Mouse (Mus musculus): Measurements from ENCODE around the gene Tab1.
A peak's percentile ranks its signal among the peaks of the same experiment; 100 is the strongest.

Gene Tab1

DNA sequence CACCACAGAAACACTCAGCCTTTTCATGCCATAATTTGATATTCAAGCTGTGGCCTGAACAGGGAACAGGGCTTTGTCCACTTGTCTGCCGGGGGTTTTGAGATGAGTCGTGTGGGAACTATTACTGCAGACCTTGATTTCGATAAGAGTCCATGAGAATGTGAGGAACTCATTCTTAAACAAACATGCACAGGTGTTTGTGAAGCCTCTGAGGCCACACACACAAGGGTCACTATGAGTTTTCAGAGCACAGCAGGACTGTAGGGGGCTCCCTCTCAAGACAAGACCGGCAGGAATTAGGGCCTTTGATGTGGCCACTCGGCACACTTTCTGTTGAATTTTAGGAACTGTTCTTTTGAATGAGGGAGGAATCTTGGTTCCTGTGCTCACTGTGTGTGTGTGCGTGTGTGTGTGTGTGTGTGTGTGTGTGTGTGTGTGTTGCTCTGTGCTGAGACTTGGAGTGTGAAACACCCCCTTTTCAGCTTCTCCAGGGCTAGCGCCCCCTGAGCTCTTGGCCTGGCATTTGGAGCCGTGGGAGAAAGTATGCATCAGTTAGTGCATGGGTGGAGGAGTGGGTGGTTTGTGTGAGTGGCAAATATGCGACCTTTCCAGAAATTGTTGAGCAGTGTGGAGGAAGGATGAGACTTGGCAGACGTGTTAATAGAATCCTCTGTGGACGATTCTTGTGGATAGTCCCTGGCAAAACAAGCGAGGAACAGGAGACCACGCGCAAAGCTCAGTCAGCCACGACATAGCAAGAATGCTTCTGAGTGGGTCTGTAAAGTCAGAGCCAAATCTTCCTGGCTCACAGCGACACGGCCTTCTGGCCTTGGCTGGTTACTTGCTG lies 5.2 kb downstream of the Tab1 start:
- no peak for DNase-seq

DNA sequence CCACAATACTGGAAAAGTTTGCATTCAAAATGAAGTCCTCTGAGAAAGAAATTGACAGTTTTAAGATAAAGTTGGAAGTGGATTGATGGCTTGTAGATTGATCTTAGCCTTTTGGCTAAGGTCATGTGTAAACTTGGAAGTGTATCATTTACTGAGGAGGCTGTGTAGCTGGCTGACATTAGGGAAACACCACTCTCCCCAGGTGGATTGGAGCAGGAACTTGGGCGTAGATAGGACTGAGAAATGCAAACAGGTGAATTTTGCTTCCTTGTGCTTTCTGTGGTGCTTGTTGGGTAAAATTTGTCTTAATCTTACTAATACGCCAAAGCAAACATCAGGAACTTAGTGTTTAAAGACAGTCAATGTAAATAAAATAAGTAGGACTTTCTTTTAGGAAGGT lies 7.4 kb downstream of the Tab1 start:
- no peak for DNase-seq

DNA sequence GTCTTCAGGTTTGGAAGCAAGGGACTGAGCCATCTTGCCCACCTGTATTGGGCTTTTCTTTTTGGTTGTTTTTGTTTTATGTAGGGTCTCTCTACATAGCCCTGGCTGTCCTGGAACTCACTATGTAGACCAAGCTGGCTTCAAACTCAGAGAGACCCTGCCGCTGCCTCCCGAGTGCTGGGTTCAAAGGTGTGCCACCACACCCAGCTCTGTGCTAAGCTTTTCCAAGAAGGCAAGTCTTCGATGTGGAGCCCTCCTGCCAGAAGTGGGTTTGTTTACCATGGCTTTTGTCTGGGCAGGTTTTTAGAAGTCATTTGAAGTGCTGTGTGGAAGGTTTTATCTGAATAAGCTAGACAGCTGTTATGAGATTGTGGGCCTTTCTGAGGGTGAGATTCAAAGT lies 8.0 kb downstream of the Tab1 start:
- DNase-seq = no peak

DNA sequence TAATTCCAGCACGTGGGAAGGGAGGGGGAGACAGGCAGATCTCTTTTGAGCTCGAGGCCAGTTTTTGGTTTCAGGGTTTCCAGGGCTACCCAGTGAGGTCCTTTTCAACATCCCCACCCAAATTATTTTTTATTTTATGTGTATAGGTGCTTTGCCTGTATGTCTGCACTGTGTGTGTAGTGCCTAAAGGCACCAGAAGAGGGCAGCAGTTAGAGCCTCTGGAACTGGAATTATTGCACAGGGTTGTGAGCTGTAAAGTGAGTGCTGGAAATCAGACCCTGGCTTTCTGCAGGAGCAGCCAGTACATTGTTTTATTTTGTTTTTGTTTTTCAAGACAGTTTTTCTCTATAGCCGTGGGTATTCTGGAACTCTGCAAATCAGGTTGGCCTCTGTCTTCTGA lies 9.2 kb downstream of the Tab1 start:
- DNase-seq = no peak

DNA sequence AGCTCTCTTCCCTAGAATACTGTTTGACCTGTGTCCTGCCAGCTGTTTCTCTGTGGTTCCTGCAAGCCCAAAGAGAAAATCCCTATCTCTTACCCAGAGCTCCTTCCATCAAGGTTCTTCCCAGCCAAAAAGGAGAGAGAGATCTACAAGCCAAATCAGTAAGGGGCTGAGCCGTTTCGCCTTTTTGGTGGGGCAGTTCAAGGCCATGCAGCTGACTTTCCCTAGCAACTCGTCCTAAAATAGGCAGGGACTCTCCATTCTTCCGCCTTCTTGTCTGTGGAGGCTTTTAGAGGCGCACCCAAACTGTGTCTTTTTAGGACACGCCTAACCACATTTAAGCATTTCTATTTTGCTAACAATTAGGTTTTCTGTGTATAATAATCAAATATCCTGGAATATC lies 10.8 kb downstream of the Tab1 start:
- no peak for DNase-seq

DNA sequence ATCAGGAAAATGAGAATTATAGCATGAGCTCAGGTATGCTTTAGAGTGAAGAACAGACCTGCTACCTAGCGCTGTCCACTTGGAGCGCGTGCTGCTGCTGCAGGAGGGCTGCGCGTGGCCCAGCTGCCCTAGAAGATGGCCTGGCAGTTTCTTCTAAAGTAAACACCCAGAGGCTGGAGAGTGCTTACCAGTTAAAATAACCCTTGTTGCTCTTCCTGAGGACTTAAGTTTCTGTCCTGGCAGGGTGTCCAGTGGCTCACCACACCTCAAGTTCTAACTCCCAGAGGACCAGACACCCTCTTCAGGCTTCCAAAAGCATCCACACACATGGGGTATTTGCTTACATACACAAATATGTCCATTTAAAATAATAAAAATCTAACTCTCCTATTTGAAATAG lies 12.5 kb downstream of the Tab1 start:
- no peak for DNase-seq

DNA sequence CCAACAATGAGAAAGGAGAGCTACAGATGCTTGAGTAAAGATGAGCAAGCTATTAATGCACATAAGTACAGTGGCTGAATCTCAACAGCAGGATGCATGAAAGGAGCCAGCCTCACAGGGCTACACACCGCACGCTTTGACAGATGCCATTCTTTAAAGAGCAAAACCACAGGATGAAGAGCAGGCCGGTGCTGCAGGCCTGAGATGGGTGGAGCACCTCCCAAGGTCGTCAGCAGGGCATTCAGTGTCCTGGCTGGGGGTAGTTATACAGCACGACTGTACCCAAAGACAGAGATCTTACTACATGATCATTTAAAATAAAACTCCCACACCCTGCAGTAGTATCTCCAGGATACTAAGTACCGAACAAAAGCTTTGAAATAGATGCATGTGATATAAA lies 13.2 kb downstream of the Tab1 start:
- no peak for DNase-seq

DNA sequence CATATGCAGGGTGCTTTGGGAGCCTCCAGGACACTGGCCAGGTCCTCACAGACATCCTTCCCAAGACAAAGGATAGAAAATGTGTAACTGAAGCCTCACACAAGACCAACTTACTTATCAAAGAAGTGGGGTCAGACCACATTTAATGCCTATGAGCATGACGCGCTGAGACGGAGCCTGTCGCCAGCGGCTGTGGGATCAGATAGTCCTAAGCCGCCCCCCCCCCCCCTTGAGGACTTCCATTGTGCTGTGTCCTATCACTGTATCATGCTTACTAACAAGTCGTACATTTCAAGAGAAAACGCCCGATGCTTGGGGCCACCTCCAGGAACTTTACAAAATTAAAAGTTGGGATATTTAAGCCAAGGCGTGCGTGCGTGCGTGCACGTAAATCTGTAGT lies 14.2 kb downstream of the Tab1 start:
- no peak for DNase-seq

DNA sequence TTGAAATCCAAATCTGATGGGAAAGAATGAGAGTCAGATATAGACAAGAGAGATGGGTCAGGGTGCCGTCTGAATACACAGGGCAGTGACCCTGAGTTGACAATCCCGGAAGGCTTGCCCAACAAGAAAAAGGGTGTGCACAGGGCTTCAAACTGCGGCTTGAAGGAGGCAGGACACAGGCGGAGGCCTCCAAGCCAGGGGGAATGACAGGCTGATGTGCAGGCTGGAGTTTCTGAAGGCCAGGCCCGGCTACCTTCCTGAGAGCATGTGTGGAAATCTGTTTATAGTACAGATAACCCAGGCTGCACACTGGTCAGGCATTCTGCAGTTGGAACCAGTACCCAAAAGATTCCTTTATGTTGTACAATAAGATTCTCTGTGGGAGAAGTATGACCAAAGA lies 14.6 kb downstream of the Tab1 start:
- no peak for DNase-seq

DNA sequence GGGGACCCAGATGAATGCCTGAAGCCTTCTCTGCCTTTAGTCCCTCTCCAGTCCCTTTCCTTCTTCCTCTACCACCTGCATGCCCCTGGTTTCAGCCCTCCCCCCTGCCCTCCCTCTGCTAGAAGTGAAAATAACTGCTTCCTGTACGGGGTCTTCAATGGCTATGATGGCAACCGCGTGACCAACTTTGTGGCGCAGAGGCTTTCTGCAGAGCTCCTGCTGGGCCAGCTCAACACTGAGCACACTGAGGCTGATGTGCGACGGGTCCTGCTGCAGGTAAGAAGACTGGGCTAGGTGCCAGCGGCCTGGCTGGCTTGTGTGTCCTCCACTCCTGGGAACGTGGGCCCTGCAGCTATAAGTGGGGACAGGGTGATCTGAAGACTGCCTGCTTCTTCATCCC lies 15.6 kb downstream of the Tab1 start:
- DNase-seq = no peak

DNA sequence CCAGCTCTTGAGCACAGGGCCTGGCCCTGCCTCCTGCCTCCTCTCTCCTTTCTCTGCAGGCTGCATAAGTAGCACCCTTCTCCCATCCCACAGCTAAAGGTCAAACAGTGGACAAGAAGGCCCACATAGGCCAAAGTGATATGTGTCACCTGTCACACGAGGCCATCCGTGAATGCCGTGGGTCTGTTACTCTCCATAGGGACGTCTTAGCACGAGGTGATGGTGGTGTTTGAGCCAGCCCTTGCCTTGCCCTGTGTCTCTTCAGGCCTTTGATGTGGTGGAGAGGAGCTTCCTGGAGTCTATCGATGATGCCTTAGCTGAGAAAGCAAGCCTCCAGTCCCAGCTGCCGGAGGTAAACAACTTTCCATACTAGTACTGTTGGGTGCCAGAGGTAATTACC lies 16.6 kb downstream of the Tab1 start:
- no peak for DNase-seq

DNA sequence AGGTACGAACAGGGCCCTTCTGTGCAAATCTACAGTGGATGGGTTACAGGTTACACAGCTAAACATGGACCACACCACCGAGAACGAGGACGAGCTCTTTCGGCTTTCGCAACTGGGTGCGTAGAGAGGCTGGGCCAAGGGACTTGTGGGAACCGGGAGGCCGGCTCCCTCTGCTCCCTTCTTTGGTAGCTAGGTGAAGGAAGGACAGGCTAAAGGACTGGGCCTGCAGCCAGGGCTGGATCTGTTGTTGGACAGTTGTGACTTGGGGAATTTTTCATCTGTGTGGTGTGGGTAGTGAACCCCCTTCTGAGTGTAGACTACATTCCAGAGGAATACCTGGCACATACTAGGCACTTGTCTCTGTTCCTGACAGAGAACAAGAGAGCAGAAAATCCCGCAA lies 19.7 kb downstream of the Tab1 start:
- DNase-seq = no peak

DNA sequence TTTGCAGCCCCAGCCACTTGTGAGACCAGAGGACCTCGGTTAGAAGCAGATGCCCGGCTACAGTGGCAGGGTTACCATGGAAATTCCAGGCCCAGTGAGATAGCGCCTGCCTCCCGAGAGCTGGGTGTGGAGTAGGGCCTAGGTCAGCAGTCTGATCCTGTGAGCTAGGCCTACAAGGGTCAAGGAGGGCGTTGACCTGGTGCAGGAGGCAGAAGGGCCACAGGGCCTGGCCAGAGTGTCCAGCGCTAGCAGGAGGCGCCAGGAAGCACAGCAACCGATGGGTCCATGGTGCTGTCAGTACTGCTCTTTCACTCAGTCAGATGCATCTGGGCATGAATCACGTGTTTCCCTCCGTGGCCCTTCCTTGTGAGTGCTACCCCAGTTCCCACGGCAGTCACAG lies 20.8 kb downstream of the Tab1 start:
- DNase-seq = no peak

DNA sequence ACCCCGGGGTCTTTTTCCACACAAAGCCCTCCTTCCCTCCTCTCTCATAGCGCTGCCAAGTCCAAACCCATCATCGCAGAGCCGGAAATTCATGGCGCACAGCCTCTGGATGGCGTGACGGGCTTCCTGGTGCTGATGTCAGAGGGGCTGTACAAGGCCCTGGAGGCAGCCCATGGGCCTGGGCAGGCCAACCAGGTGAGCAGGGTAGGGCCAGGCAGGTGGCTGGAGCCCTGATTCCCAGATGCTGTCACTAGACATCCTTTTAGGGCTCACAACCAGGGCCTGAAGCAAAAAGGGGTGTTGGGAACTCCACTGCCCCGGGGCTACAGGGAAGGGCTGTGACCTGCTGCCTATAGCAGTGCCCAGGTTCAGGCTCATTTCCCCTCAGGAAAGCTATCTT lies 22.8 kb downstream of the Tab1 start:
- DNase-seq = no peak

DNA sequence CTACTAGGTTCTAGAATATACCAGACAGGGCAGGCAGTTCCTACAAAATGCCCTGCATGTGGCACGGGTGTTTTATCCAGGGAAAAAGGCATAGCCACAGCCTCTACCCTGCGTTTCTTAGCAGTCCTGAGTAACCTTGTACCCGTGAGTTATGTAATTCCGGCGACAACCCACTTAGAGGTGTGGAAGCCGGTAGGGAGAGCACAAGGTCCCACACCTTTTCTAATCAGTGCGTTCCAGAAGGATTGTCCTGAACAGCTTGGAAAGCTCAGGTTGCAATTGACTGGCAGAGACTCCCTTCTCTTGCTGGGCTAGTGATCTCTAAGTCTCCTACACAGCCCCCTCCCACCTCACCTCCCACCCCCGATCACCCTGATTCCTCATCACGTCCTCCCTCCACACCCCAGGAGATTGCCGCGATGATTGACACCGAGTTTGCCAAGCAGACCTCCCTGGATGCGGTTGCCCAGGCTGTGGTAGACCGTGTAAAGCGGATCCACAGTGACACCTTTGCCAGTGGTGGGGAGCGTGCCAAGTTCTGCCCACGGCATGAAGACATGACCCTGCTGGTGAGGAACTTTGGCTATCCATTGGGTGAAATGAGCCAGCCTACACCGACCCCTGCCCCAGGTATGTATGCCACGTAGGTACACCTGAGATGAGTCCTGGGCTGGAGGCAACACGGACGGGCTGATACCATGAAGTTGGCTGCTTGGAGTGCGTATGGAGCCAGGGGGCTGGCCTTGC lies 24.4 kb downstream of the Tab1 start:
- no peak for DNase-seq

DNA sequence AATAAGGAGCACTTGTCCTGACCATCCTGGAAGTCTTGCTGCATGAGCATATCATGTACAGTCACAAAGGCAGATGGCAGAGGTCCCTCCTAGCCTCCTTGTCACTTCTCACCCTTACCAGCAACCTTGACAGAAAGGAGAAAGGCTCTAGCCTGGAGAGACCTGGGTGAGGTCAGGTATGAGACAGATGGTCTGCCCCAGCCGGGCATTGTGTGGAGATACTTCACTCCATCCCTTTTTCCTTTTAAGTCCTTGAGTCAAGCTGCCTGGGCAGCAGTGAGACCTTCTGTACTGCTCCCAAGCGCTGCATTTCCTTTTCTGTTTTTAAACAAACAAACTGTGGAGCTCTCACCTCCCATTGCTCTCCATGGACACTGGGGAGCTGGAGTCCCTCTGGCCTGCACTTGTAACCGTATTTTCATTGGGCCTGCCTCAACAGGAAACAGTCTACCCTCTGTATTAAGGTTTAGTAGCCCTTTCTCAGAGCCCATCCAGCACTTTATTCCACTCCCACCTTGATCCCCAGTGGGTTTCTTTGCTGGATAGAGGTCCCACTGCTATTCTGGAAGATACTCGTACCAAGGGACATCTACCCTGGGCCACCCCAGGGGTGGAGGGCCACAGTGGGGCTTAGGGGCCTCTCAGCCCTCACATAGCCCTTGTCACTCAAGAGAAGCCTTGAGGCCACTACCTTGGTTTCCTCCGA lies 25.2 kb downstream of the Tab1 start:
- DNase-seq = no peak

DNA sequence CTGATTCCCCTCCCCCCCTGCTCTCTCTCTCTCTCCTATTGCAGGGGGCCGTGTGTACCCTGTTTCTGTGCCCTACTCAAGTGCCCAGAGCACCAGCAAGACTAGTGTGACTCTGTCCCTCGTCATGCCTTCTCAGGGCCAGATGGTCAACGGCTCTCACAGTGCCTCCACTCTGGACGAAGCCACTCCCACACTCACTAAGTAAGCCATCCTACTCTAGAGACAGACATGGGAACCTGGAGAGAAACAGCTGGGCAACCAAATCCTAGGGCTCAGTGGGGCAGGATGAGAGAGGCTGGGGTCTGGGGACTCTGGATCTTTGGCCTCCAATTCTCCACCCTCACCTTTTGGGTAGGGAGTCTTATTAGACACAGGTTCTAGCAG lies 25.8 kb downstream of the Tab1 start:
- DNase-seq = no peak

DNA sequence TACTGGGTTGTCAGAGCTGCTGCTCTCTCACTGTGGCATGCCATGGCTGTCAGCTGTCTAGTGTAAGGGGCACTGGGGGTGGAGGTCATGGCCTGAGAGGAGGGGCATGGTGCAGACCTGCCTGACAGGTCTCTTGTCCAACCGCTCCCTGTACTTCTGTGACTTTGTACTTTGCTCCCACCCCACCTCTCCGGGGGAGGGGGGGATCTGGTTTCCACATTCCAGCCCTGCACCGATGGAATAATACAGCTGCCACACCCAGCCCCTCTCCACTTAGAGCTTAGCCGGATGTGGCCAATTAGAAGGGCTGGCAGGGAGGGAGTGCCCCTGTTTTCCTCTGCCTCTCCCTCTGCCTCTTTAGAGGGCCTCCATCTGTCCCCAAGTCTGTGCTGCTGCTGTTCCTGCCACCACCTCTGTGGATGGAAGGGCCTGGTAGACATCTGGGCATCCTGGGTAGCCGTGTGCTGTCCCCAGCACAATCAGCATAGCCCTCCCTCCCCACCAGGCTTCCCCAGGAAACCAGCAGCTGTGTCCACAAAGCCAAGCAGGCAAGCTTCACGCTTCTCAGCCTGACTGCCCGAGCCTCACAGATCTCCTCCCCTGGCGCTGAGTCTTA lies 26.5 kb downstream of the Tab1 start:
- DNase-seq = peak; percentile 78

DNA sequence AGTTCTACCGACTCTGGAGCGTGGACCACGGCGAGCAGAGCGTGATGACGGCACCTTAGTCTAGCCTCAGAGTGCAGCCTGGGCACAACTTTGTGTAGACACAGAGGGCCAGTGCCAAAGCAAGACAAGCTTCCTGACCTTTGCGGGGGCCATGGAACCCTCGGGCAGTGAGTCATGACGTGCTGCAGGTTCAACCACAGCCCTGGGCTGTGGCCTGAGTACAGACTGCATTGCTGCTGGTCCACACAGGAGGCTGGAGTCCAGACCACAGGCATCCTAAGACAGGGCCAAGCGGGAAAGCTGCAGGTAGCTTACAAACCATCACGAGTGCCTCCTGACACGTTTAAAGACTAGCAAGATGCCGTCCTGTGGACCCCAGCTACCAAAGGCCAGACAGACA lies 27.3 kb downstream of the Tab1 start:
- no peak for DNase-seq

DNA sequence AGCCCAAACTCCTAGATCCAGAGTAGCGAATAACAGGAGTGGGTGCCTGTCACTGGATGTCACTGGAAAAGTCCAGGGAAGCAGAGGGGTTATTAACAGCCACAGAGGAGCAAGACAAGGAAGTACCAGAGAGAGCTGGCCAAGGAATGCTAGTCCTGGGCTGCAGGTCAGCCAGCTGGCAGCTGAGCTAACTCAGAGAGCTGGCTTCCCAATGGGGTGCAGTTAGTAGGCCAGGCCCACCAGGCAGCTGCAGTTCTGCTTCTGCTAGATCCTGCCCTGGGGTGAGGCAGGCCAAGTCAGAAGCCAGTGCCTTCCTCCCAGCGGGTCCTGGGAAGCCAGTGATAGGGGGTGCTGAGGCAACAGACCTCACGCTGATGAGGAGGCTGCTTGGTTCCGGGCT lies 27.8 kb downstream of the Tab1 start:
- DNase-seq = no peak

DNA sequence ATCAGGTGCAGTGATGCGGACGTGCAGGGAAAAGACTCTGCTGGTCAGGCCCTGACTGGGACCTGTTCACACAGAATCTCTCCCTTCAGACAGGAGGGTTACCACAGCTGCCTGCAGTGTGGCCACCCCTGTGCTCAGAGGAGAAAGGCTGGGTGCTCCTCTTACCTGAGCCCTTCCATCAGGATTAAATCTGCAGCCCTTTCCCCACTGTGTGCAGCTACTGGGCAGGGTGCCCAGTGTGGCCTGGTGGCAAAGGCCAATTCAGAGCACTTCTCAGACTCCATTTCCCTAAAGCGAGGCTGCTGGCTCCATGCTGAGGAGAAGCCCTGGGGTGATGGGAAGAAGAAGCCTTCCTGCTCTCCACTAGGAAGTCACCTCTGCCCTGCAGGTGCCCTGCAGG lies 28.3 kb downstream of the Tab1 start:
- no peak for DNase-seq

DNA sequence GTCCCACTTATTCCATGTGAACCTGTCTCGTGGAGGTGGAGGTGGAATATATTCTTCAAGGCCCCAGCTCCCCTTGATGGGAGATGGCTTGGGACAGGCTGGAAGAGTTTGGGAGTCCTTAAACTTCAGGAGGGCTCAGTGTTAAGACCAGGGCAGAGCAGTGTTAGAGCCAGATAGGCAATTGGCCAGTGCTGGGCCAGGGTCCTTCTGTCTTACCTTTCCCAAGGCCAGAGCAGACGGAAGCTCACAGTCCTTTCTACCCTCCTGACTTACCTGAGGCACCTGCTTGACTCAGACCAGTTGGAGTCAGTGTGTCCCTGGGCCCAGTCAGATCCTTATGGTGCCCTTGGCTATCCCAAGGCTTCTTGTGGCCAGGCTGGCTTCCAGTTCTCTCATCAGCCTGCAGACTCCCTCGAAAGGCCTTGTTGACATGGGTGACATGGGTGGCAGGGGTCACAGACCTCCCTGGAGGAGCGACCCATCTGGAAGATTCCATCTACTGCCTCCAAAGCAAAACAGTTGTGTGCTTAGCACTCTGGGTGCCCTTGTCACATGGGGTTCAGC lies 29.6 kb downstream of the Tab1 start:
- no peak for DNase-seq

DNA sequence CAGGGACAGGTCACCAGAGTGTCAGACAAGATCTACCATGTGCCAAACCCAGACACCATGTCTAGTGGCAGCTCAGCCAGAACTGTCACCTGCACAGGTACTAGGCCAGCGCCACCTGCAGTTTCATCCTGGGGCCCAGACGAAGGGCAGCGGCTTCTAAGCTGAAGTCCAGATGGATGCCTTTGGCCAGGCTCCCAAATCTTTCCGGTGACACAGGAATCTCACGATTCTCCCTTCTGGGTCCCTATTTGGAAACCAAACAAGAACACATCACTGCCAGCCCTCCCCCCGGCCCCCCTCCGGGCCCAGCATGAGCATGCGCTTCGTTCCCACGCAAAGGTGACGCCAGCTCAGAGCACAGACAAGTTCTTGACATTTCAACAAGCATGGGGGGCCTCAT lies 30.3 kb downstream of the Tab1 start:
- no peak for DNase-seq

All from kidney, adult 18-20 months (tissue).